Mouse (Mus musculus): ENCODE measurements at regions not wholly inside any gene's neighbourhood (a gene's known extent, or its start where the extent isn't known, plus 50 kb on each side); places are given as distances from the start of the nearest gene placed in this dataset.
"Not testable (repeated sequence)": the region's sequence is repeated elsewhere in the genome, so short reads cannot be mapped to it uniquely, and the experiment has no call there.

GRCm38 (mm10) chr6:68680792-68681110 is 1145.2 kb upstream of the Tacstd2 start:
- TF ChIP-seq TAL1 (IDR thresholded peaks at IDR 0.05; ENCODE audit: low read length): peak; percentile 34
- peak; percentile 24 to 35; a peak in 2 of 4 replicates for TF ChIP-seq EP300 (IDR thresholded peaks at IDR 0.05; ENCODE audit: low read depth in 1 of 2, low read length in 2 of 2)
- not testable (repeated sequence) for H3K4me3 ChIP-seq (ENCODE audit: control insufficient read depth in 1 of 2, insufficient read depth in 1 of 2, low read depth in 2 of 2, low read length in 2 of 2); H3K27me3 ChIP-seq (ENCODE audit: control insufficient read depth in 1 of 2, insufficient read depth in 2 of 2, low read length in 2 of 2); H3K36me3 ChIP-seq (ENCODE audit: control insufficient read depth in 1 of 2, insufficient read depth in 2 of 2, low read length in 2 of 2); H3K79me2 ChIP-seq (ENCODE audit: control insufficient read depth, insufficient read depth, low read length, poor library complexity); H3K4me1 ChIP-seq (ENCODE audit: control insufficient read depth in 1 of 2, insufficient read depth in 2 of 2, low read length in 2 of 2); H3K27ac ChIP-seq (ENCODE audit: control insufficient read depth, low read depth, low read length); H3K9me3 ChIP-seq (replicated peaks; ENCODE audit: insufficient read depth, low read length); H3K9ac ChIP-seq (ENCODE audit: control insufficient read depth, low read depth, low read length, poor library complexity, severe bottlenecking)
- DNase-seq (ENCODE audit: low read depth, low spot score): peak; percentile 59

- H3K36me3 ChIP-seq (ENCODE audit: control insufficient read depth in 1 of 2, insufficient read depth in 2 of 2, low read length in 2 of 2): no peaks in the 10 kb centered on the region
- H3K9me3 ChIP-seq (replicated peaks; ENCODE audit: insufficient read depth, low read length): no peaks in the 10 kb centered on the region
- peak overlapping the region; percentile 73 for H3K27ac ChIP-seq (ENCODE audit: control insufficient read depth, low read depth, low read length)
- peaks cover 2 to 3% of the 10 kb centered on the region in 2 experiments; a peak in 2 of 4 replicates for H3K4me1 ChIP-seq (ENCODE audit: control insufficient read depth in 1 of 2, insufficient read depth in 2 of 2, low read length in 2 of 2)
- peak; percentile 68 for DNase-seq (ENCODE audit: low read depth, low spot score)
- H3K4me3 ChIP-seq (ENCODE audit: control insufficient read depth in 1 of 2, insufficient read depth in 1 of 2, low read depth in 2 of 2, low read length in 2 of 2): no peak overlapping the region
- no peak overlapping the region for H3K9ac ChIP-seq (ENCODE audit: control insufficient read depth, low read depth, low read length, poor library complexity, severe bottlenecking)
- TF ChIP-seq ZC3H11A (IDR thresholded peaks at IDR 0.05; ENCODE audit: low read depth, low read length) (no peak), EP300 (IDR thresholded peaks at IDR 0.05; ENCODE audit: low read depth in 1 of 2, low read length in 2 of 2) (peak; percentile 79 to 84), TAL1 (IDR thresholded peaks at IDR 0.05; ENCODE audit: low read length) (peak; percentile 73), MYB (IDR thresholded peaks at IDR 0.05; ENCODE audit: low read depth, low read length) (peak; percentile 46; the same call in 1 of the 2 replicates), ETS1 (IDR thresholded peaks at IDR 0.05; ENCODE audit: low read depth, low read length) (peak; percentile 79; the same call in 1 of the 2 replicates), TCF12 (IDR thresholded peaks at IDR 0.05; ENCODE audit: low read depth, low read length) (peak; percentile 87), POLR2AphosphoS5 (IDR thresholded peaks at IDR 0.05; ENCODE audit: borderline replicate concordance, low read depth, low read length) (no peak), GATA1 (IDR thresholded peaks at IDR 0.05; ENCODE audit: low read depth, low read length) (peak; percentile 51)
- H3K79me2 ChIP-seq (ENCODE audit: control insufficient read depth, insufficient read depth, low read length, poor library complexity): no peaks in the 10 kb centered on the region
- no peaks in the 10 kb centered on the region for H3K27me3 ChIP-seq (ENCODE audit: control insufficient read depth in 1 of 2, insufficient read depth in 2 of 2, low read length in 2 of 2)
Observed at GRCm38 (mm10) chr6:68680099-68680791, 1144.6 kb upstream of the Tacstd2 start.

- not testable (repeated sequence) for H3K27me3 ChIP-seq (ENCODE audit: control insufficient read depth in 1 of 2, insufficient read depth in 2 of 2, low read length in 2 of 2); H3K79me2 ChIP-seq (ENCODE audit: control insufficient read depth, insufficient read depth, low read length, poor library complexity); H3K9ac ChIP-seq (ENCODE audit: control insufficient read depth, low read depth, low read length, poor library complexity, severe bottlenecking); H3K27ac ChIP-seq (ENCODE audit: control insufficient read depth, low read depth, low read length); H3K9me3 ChIP-seq (replicated peaks; ENCODE audit: insufficient read depth, low read length); H3K36me3 ChIP-seq (ENCODE audit: control insufficient read depth in 1 of 2, insufficient read depth in 2 of 2, low read length in 2 of 2); H3K4me1 ChIP-seq (ENCODE audit: control insufficient read depth in 1 of 2, insufficient read depth in 2 of 2, low read length in 2 of 2); H3K4me3 ChIP-seq (ENCODE audit: control insufficient read depth in 1 of 2, insufficient read depth in 1 of 2, low read depth in 2 of 2, low read length in 2 of 2)
- DNase-seq (ENCODE audit: low read depth, low spot score): peak; percentile 55
- TF ChIP-seq SMC3 (IDR thresholded peaks at IDR 0.05; ENCODE audit: low read depth, low read length): peak; percentile 92
- TF ChIP-seq NRF1 (IDR thresholded peaks at IDR 0.05; ENCODE audit: insufficient read depth, low read depth, low read length, poor library complexity, severe bottlenecking): peak; percentile 28; the same call in 1 of the 2 replicates
- TF ChIP-seq MYC (IDR thresholded peaks at IDR 0.05; ENCODE audit: low read depth, low read length): 0 out of 2 replicates have a peak, but pooled peaks have one; percentile 40
- peak; percentile 84 for TF ChIP-seq RAD21 (IDR thresholded peaks at IDR 0.05; ENCODE audit: low read depth, low read length)
- peak; percentile 79 to 94 (median 83) for TF ChIP-seq CTCF (IDR thresholded peaks at IDR 0.05 in 2 of 3, conservative IDR thresholded peaks at IDR 0.05 in 1 of 3; ENCODE audit: control insufficient read depth in 1 of 3, insufficient read depth in 1 of 3, low read depth in 2 of 3, low read length in 3 of 3, poor library complexity in 1 of 3, severe bottlenecking in 1 of 3)
- peak; percentile 79 for TF ChIP-seq ZC3H11A (IDR thresholded peaks at IDR 0.05; ENCODE audit: low read depth, low read length)
Observed at GRCm38 (mm10) chr6:68668433-68668832, 1132.8 kb upstream of the Tacstd2 start.

GRCm38 (mm10) chr6:68632309-68632708 is 1096.7 kb upstream of the Tacstd2 start:
- not testable (repeated sequence) for H3K27me3 ChIP-seq (ENCODE audit: control insufficient read depth in 1 of 2, insufficient read depth in 2 of 2, low read length in 2 of 2); H3K79me2 ChIP-seq (ENCODE audit: control insufficient read depth, insufficient read depth, low read length, poor library complexity); H3K4me1 ChIP-seq (ENCODE audit: control insufficient read depth in 1 of 2, insufficient read depth in 2 of 2, low read length in 2 of 2); H3K9me3 ChIP-seq (replicated peaks; ENCODE audit: insufficient read depth, low read length); H3K4me3 ChIP-seq (ENCODE audit: control insufficient read depth in 1 of 2, insufficient read depth in 1 of 2, low read depth in 2 of 2, low read length in 2 of 2); DNase-seq (ENCODE audit: low read depth, low spot score); H3K9ac ChIP-seq (ENCODE audit: control insufficient read depth, low read depth, low read length, poor library complexity, severe bottlenecking); H3K36me3 ChIP-seq (ENCODE audit: control insufficient read depth in 1 of 2, insufficient read depth in 2 of 2, low read length in 2 of 2)
- H3K27ac ChIP-seq (ENCODE audit: control insufficient read depth, low read depth, low read length): 0 out of 2 replicates have a peak overlapping the region, but pooled peaks have one; percentile 19
